Mouse (Mus musculus): Measurements from ENCODE around the gene Cfap69. TPM values are rescaled to one million over a fixed set of nuclear protein-coding genes. Genes with fewer than 3 reads are reported as not detected.
"Not testable (repeated sequence)": the region's sequence is repeated elsewhere in the genome, so short reads cannot be mapped to it uniquely, and the experiment has no call there.

Cfap69 gene
- polyA plus RNA-seq, 1 experiment from 2014 or later = 8.2 TPM

DNA sequence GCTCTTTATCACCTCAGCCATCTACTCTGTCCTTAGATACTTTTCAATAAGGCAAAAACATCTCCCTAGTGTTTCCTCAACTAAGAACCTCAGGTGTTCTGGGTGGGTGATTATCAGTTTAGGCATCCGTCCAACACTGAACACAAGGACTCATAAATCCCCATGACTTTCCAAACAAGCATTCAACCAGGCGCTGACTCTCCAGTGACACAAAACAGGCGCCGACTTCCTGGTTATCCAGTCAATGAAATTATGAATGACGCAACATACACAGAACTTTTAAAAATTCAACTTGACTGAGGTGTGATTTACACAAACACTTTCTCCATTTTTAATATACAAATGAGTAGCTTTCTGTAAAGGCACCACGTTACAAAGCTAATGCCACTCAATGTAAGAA lies 24.2 kb upstream of the Cfap69 start:
- ATAC-seq (replicated peaks) = no peak
- 91% methylated on average over 6 of the region's 6 CpGs for WGBS
- H3K27ac ChIP-seq (replicated peaks) = no peak overlapping the region
- no peak overlapping the region for H3K9ac ChIP-seq (replicated peaks)
- H3K4me3 ChIP-seq = no peak overlapping the region
- no peaks in the 10 kb centered on the region for H3K27me3 ChIP-seq
- H3K36me3 ChIP-seq = no peaks in the 10 kb centered on the region
- H3K9me3 ChIP-seq = no peaks in the 10 kb centered on the region
- H3K4me2 ChIP-seq (replicated peaks) = no peak overlapping the region
- peaks cover under 1% of the 10 kb centered on the region; the same call in 1 of the 2 replicates for H3K4me1 ChIP-seq

DNA sequence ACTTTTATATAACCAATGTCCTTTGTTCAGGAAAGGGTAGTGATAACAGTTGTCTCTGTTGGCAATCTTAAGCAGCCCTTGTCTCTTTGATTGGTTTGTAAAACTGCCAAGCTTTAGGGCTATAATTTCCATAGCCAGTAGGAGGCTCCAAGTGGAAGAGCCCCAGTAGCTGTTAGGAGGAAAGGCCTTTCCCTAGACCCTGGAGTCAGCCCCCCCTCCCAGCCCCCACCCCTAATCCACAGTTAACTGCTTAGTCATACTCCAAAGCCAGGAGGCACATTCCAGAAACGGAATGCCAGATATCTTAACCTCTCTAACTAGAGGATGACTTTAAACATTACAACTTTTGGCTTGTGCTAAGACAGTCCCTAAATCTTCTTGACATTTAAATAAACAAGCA lies 22.9 kb upstream of the Cfap69 start:
- H3K27ac ChIP-seq (replicated peaks) = no peak overlapping the region
- ATAC-seq (replicated peaks) = no peak
- no peak overlapping the region for H3K4me2 ChIP-seq (replicated peaks)
- H3K4me1 ChIP-seq = no peaks in the 10 kb centered on the region
- H3K9ac ChIP-seq (replicated peaks) = no peak overlapping the region
- H3K4me3 ChIP-seq = no peak overlapping the region
- no peaks in the 10 kb centered on the region for H3K27me3 ChIP-seq
- no peaks in the 10 kb centered on the region for H3K36me3 ChIP-seq
- 26% methylated on average over 1 of the region's 1 CpGs for WGBS
- no peaks in the 10 kb centered on the region for H3K9me3 ChIP-seq

GRCm38 (mm10) chr5:5684946-5685345 lies 20.9 kb upstream of the Cfap69 start:
- not testable (repeated sequence) for H3K27ac ChIP-seq (replicated peaks); ATAC-seq (replicated peaks); H3K4me2 ChIP-seq (replicated peaks); H3K4me1 ChIP-seq; H3K4me3 ChIP-seq; H3K9ac ChIP-seq (replicated peaks); H3K9me3 ChIP-seq; H3K36me3 ChIP-seq; H3K27me3 ChIP-seq
- 84% methylated on average over 2 of the region's 2 CpGs for WGBS

DNA sequence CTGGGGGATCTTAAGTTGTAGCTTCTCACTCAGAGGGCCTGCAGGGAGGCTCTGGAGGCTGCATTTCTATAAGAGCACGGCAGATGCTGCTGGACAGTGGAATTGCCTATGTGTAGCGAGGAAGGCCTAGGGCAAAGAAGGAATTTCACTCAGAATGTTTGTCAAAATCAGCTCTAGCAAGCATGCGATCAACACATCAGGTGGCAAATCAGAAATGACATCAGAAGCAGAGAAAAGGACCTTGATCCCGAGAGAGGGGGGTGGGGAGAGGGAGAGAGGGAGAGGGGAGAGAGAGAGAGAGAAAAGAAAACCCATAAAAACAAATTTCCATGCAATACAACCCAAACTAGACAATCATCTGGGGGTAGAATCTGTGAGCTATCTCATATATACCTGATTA lies 19.3 kb upstream of the Cfap69 start:
- H3K27ac ChIP-seq (replicated peaks) = no peak overlapping the region

GRCm38 (mm10) chr5:5679459-5679858 lies 15.4 kb upstream of the Cfap69 start:
- Histone ChIP-seq H3K9ac (replicated peaks) (no peak overlapping the region), H3K36me3 (peaks cover 4% of the 10 kb centered on the region; the same call in 1 of the 2 replicates), H3K9me3 (no peaks in the 10 kb centered on the region), H3K4me1 (no peaks in the 10 kb centered on the region), H3K27ac (replicated peaks) (no peak overlapping the region), H3K27me3 (no peaks in the 10 kb centered on the region), H3K4me2 (replicated peaks) (no peak overlapping the region), H3K4me3 (no peak overlapping the region)
- ATAC-seq (replicated peaks) = no peak

More for the DNA sequence above, 19.3 kb upstream of the Cfap69 start:
- no peak for ATAC-seq (replicated peaks)
- Histone ChIP-seq H3K9me3 (no peaks in the 10 kb centered on the region), H3K27me3 (no peaks in the 10 kb centered on the region), H3K9ac (replicated peaks) (no peak overlapping the region), H3K36me3 (no peaks in the 10 kb centered on the region), H3K4me3 (no peak overlapping the region), H3K4me1 (no peaks in the 10 kb centered on the region), H3K4me2 (replicated peaks) (no peak overlapping the region)
- 76% methylated on average over 4 of the region's 4 CpGs for WGBS

DNA sequence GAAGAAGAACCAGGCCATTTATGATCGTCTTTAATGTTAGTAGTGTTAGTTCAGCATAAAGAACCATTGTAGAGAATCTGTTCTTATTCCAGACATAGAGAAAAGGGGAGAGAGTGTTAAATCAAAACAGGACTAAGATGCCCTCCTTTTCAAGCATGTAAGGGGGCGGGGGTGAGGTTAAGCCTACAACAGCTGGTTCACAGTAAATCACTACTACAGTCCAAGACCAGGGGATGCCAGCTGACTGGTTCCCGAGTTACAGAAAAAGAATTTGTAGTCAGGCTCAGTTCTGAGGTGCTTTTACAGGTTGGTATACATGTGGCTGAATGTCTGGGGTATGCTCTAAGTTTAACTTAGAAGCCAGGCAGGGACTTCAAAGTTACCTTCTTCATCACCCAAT lies 12.0 kb upstream of the Cfap69 start:
- no peak for ATAC-seq (replicated peaks)
- WGBS = 92% methylated on average over 3 of the region's 3 CpGs
- no peaks in the 10 kb centered on the region for H3K9me3 ChIP-seq
- no peak overlapping the region for H3K4me2 ChIP-seq (replicated peaks)
- H3K9ac ChIP-seq (replicated peaks) = no peak overlapping the region
- H3K4me1 ChIP-seq = no peaks in the 10 kb centered on the region
- H3K4me3 ChIP-seq = no peak overlapping the region
- H3K27me3 ChIP-seq = no peaks in the 10 kb centered on the region
- no peak overlapping the region for H3K27ac ChIP-seq (replicated peaks)
- H3K36me3 ChIP-seq = peaks cover 4% of the 10 kb centered on the region; the same call in 1 of the 2 replicates

GRCm38 (mm10) chr5:5668920-5669319 lies 4.9 kb upstream of the Cfap69 start:
- 81% methylated on average over 7 of the region's 7 CpGs for WGBS
- Histone ChIP-seq H3K36me3 (no peaks in the 10 kb centered on the region; the same call in 1 of the 2 replicates), H3K4me1 (peaks cover 12% of the 10 kb centered on the region), H3K9ac (replicated peaks) (no peak overlapping the region), H3K4me3 (no peak overlapping the region), H3K9me3 (no peaks in the 10 kb centered on the region), H3K4me2 (replicated peaks) (no peak overlapping the region), H3K27me3 (no peaks in the 10 kb centered on the region), H3K27ac (replicated peaks) (no peak overlapping the region)
- ATAC-seq (replicated peaks) = no peak

- WGBS = 48% methylated on average over 6 of the region's 6 CpGs
- H3K9me3 ChIP-seq = no peaks in the 10 kb centered on the region
- H3K9ac ChIP-seq (replicated peaks) = peak overlapping the region; percentile 73
- H3K4me3 ChIP-seq = peak overlapping the region; percentile 73
- H3K27ac ChIP-seq (replicated peaks) = peak overlapping the region; percentile 52
- no peaks in the 10 kb centered on the region for H3K36me3 ChIP-seq
- no peaks in the 10 kb centered on the region for H3K27me3 ChIP-seq
- H3K4me1 ChIP-seq = peaks cover 18% of the 10 kb centered on the region
- H3K4me2 ChIP-seq (replicated peaks) = peak overlapping the region; percentile 92
- peak; percentile 39 for ATAC-seq (replicated peaks)
These were observed 410 bp upstream of the Cfap69 start for GRCm38 (mm10) chr5:5664371-5664926.

DNA sequence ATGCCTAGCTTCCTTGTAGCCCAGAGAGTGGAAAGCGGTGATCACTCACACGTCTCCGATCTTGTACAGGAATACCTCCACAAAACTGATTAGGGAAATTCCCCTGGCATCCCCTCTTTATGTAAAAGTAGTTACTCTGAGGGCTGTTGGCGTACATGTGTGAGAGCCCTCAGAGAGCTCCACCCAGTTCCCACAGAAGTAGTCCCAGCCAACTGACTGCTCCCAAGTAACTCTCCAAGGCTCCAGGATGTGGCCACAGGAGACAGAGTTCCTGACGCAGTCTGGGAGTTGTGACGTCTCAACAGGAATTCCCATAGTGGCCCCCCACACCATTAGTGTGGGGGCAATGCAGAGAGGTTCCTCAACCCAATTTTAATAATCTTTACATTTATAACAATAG lies 982 bp downstream of the Cfap69 start:
- H3K9ac ChIP-seq (replicated peaks) = peak overlapping the region; percentile 73; the same call in 1 of the 2 replicates
- peaks cover 18% of the 10 kb centered on the region for H3K4me1 ChIP-seq
- 40% methylated on average over 6 of the region's 6 CpGs for WGBS
- no peaks in the 10 kb centered on the region for H3K27me3 ChIP-seq
- no peak overlapping the region for H3K27ac ChIP-seq (replicated peaks)
- H3K4me2 ChIP-seq (replicated peaks) = peak overlapping the region; percentile 92
- H3K9me3 ChIP-seq = no peaks in the 10 kb centered on the region
- H3K36me3 ChIP-seq = no peaks in the 10 kb centered on the region
- peak; percentile 1; the same call in 1 of the 2 replicates for ATAC-seq (replicated peaks)
- peak overlapping the region; percentile 73 for H3K4me3 ChIP-seq

DNA sequence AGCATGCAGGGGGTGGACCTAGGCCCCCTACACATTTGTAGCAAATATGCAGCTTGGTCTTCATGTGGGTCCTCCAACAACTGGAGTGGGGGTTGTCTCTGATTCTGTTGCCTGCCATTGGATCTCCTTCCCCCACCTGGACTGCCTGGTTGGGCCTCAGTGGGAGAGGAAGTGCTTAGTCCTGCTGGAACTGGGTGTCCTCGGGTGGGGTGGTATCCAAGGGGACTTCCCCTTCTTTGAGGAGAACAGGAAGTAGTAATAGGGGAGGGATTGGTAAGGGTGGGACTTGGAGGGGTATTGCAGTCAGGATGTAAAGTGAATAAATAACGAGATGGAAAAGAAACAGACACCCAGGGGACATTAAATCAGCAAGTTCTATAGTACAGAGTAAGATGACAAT lies 5.4 kb downstream of the Cfap69 start:
- Histone ChIP-seq H3K36me3 (no peaks in the 10 kb centered on the region), H3K4me2 (replicated peaks) (no peak overlapping the region), H3K9me3 (no peaks in the 10 kb centered on the region), H3K9ac (replicated peaks) (no peak overlapping the region), H3K27ac (replicated peaks) (no peak overlapping the region), H3K4me1 (peaks cover 6% of the 10 kb centered on the region; the same call in 1 of the 2 replicates), H3K27me3 (no peaks in the 10 kb centered on the region), H3K4me3 (no peak overlapping the region)
- no peak for ATAC-seq (replicated peaks)
- WGBS = 66% methylated on average over 2 of the region's 2 CpGs

- WGBS = 84% methylated on average over 2 of the region's 2 CpGs
These were observed 6.1 kb downstream of the Cfap69 start for GRCm38 (mm10) chr5:5657932-5658331.

DNA sequence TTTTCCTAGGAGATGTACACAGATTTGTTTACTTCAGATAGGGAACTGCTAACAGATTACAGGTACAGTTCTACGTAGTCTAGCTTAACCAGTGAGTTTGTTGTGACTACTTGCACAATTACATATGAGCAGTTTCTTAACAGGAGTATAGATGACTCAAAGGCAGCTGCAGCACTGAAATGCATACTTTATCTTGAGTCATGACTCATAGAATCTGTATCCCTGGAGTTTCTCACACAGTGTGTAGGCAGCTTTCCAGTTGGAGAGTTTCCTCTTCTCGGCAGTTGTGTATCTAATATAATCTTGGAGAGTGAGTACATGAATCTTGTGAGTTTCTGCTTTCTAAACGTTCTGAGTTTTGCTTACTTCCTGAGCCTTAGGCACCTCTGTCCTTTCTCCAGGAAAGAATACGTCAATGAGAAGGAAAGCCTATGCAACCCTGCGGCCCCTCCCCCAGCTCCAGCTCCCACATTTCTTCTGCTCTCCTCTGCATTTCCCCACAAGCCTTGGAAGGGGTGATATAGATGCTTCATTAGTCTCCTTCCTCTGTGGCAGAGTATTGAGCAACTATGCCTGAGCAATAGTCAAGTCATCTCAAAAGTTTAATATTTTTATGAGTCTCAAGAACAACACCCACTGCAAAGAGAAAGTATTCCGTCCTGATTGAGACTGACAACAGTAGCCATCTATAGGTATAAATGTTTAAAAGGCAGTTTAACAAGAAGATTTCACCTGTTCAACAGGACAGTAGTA lies 15.0 kb downstream of the Cfap69 start:
- no peak for ATAC-seq (replicated peaks)
- Histone ChIP-seq H3K27ac (replicated peaks) (no peak overlapping the region), H3K4me2 (replicated peaks) (no peak overlapping the region), H3K4me3 (no peak overlapping the region), H3K9me3 (no peaks in the 10 kb centered on the region), H3K36me3 (no peaks in the 10 kb centered on the region), H3K4me1 (no peaks in the 10 kb centered on the region), H3K27me3 (no peaks in the 10 kb centered on the region), H3K9ac (replicated peaks) (no peak overlapping the region)
- WGBS = 72% methylated on average over 6 of the region's 6 CpGs

More at GRCm38 (mm10) chr5:5657932-5658331, 6.1 kb downstream of the Cfap69 start:
- Histone ChIP-seq H3K36me3 (no peaks in the 10 kb centered on the region), H3K27me3 (no peaks in the 10 kb centered on the region), H3K4me1 (0 out of 2 replicates have a peak, but pooled peaks cover under 1% of the 10 kb centered on the region), H3K4me3 (no peak overlapping the region), H3K9me3 (no peaks in the 10 kb centered on the region), H3K27ac (replicated peaks) (no peak overlapping the region), H3K9ac (replicated peaks) (no peak overlapping the region), H3K4me2 (replicated peaks) (no peak overlapping the region)
- ATAC-seq (replicated peaks) = no peak

Data from forebrain, embryonic 15.5 days (tissue).